8 mouse cellular contexts compared by ENCODE assay signal in the genomic region with DNA sequence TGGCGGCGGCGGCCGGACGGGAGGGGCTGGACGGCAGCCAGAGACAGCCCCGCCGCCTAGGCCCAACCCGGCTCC. TPM values are rescaled to one million over a fixed set of nuclear protein-coding genes. Genes with fewer than 3 reads are reported as not detected.
DNase-seq lines count a peak whose midpoint lies in the region; ATAC-seq lines count a peak whose summit lies in the region.

Gene Setd3 (minus strand): TSS at position 69 of the 75 bp plus-strand sequence.

- H3K9ac ChIP-seq in midbrain, embryonic 15.5 days: peak within 1 kb of the TSS; percentile 86

- peak within 1 kb of the TSS; percentile 75 for H3K27ac ChIP-seq in brown adipose tissue, adult 24 weeks (replicated peaks; ENCODE audit: low read depth, low read length)
- H3K27ac ChIP-seq in midbrain, embryonic 15.5 days: peak within 1 kb of the TSS; percentile 82

- H3K4me1 ChIP-seq in brown adipose tissue, adult 24 weeks (ENCODE audit: control insufficient read depth, insufficient read depth, insufficient read length, low read length): peaks cover 8% of the 10 kb centered on the region
- H3K4me1 ChIP-seq in midbrain, embryonic 15.5 days: peaks cover 34% of the 10 kb centered on the region

- DNase-seq in layer of hippocampus, adult 8-10 months (ENCODE audit: low spot score in 2 of 2): no peak
- no peak for DNase-seq in layer of hippocampus, adult 9-11 months
- DNase-seq in heart, adult 8-10 months (ENCODE audit: low spot score): no peak
- no peak for DNase-seq in layer of hippocampus, postnatal 25 days (ENCODE audit: extremely low spot score in 1 of 2, low spot score in 1 of 2)
- DNase-seq in spleen, postnatal 10 days (ENCODE audit: low spot score in 2 of 2): no peak
- no peak for DNase-seq in kidney, postnatal 25 days

- H3K9me3 ChIP-seq in midbrain, embryonic 15.5 days: no peaks in the 10 kb centered on the region

- H3K27me3 ChIP-seq in midbrain, embryonic 15.5 days (replicated peaks): no peaks in the 10 kb centered on the region

- no peaks in the 10 kb centered on the region; the same call in 1 of the 2 replicates for H3K36me3 ChIP-seq in midbrain, embryonic 15.5 days (replicated peaks)

- ATAC-seq in midbrain, embryonic 15.5 days (replicated peaks): no peak

- peak within 1 kb of the TSS; percentile 87 for H3K4me2 ChIP-seq in midbrain, embryonic 15.5 days

- H3K4me3 ChIP-seq in brown adipose tissue, adult 24 weeks (ENCODE audit: insufficient read depth, low read depth, low read length): peak within 1 kb of the TSS; percentile 95
- peak within 1 kb of the TSS; percentile 99 for H3K4me3 ChIP-seq in midbrain, embryonic 15.5 days

- WGBS in midbrain, embryonic 15.5 days: 0% methylated on average over 9 of the region's 9 CpGs

RNA-seq across cellular contexts. Expression of gene Setd3, which starts in this region (rescaled TPM):
- 100 to 1,000 TPM; 143 to 158 (median 154) TPM for total RNA-seq in layer of hippocampus, adult 8-10 months (2022)
- polyA plus RNA-seq in brown adipose tissue, adult 24 weeks (2012; ENCODE audit: insufficient read depth, insufficient read length, missing spikeins): 63.3 and 70.3 TPM in 2 replicates
- total RNA-seq in heart, adult 8-10 months (2022): 100 to 1,000 TPM in 1 of 4 experiments, 10 to 100 TPM in 3; 88.6 to 103 (median 93.1) TPM
- 100 to 1,000 TPM; 127 to 136 TPM for total RNA-seq in layer of hippocampus, postnatal 25 days (2021)
- polyA plus RNA-seq in midbrain, embryonic 15.5 days (2015; fragmentation: Nextera tagmentation; extraction: Ambion mirVana): 88.0 and 95.0 TPM in 2 replicates
